22 mouse cellular contexts compared by ENCODE assay signal in the genomic region with DNA sequence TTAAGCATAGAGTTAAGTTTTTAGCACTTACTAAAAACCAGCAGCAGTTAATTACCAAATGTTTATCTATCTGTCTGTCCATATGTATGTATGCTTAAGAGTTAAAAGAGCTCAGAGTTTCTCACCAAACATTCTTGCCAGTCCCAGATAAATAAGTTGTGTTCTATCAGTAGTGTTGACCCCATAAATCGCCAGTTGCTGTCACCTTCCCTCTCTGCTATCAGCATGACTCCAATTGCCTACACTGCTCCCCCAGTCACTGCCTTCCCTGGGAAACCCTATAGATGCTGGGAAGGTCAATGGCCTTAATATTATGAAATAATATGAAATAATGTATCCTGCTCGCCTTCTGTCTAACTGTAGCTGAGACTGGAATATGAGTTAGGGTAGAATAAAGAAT. TPM values are rescaled to one million over a fixed set of nuclear protein-coding genes. Genes with fewer than 3 reads are reported as not detected.
DNase-seq lines count a peak whose midpoint lies in the region; ATAC-seq and TF ChIP-seq lines count a peak whose summit lies in the region.
"Had no signal": no experiment of that assay in that cellular context is flagged by ENCODE, and none has a peak within 500 bp of the region (broad histone marks: within the 10 kb centered on the region; RNA-seq: fewer than 3 reads in every experiment).

No protein-coding gene starts in this region.

- H3K9ac ChIP-seq in heart, embryonic 11.5 days (ENCODE audit: low read depth, low read length): no peak overlapping the region
- H3K9ac ChIP-seq in lung, embryonic 15.5 days: no peak overlapping the region
- H3K9ac ChIP-seq: embryonic facial prominence, embryonic 13.5 days; embryonic facial prominence, embryonic 15.5 days; forebrain, embryonic 12.5 days had no signal

- no peak for TF ChIP-seq POLR2A in lung, adult 2 months (IDR thresholded peaks at IDR 0.05; ENCODE audit: borderline replicate concordance, extremely low read depth, low read depth, low read length)

- WGBS in heart, embryonic 10.5 days: 52% methylated on average over 2 of the region's 2 CpGs
- WGBS in heart, embryonic 11.5 days (ENCODE audit: insufficient replicate concordance): 33% methylated on average over 2 of the region's 2 CpGs
- WGBS in lung, embryonic 15.5 days: 21% methylated on average over 2 of the region's 2 CpGs
- WGBS in lung, adult 2 months: 67% methylated on average over 2 of the region's 2 CpGs

- H3K4me2 ChIP-seq in heart, embryonic 11.5 days: no peak overlapping the region
- H3K4me2 ChIP-seq in lung, embryonic 15.5 days: no peak overlapping the region
- H3K4me2 ChIP-seq: embryonic facial prominence, embryonic 13.5 days; embryonic facial prominence, embryonic 15.5 days; forebrain, embryonic 12.5 days had no signal

- H3K27me3 ChIP-seq in heart, embryonic 10.5 days (ENCODE audit: insufficient read depth, poor library complexity, severe bottlenecking): no peaks in the 10 kb centered on the region
- no peaks in the 10 kb centered on the region for H3K27me3 ChIP-seq in heart, embryonic 11.5 days (ENCODE audit: control insufficient read depth, insufficient read depth, low read length)
- H3K27me3 ChIP-seq in lung, embryonic 15.5 days: no peaks in the 10 kb centered on the region
- H3K27me3 ChIP-seq: embryonic facial prominence, embryonic 13.5 days; embryonic facial prominence, embryonic 15.5 days; forebrain, embryonic 12.5 days had no signal

- H3K4me3 ChIP-seq in heart, embryonic 10.5 days: no peak overlapping the region
- no peak overlapping the region for H3K4me3 ChIP-seq in heart, embryonic 11.5 days (ENCODE audit: low read depth, low read length)
- H3K4me3 ChIP-seq in lung, embryonic 15.5 days: no peak overlapping the region
- no peak overlapping the region for H3K4me3 ChIP-seq in lung, adult 2 months (replicated peaks; ENCODE audit: extremely low read depth, low read depth, low read length)
- H3K4me3 ChIP-seq: embryonic facial prominence, embryonic 13.5 days; embryonic facial prominence, embryonic 15.5 days; erythroblast, embryonic 14.5 days; forebrain, embryonic 10.5 days; forebrain, embryonic 12.5 days had no signal

- no peak for ATAC-seq in heart, embryonic 11.5 days (replicated peaks; ENCODE audit: insufficient number of reproducible peaks, low FRiP score, low TSS enrichment)
- peak; percentile 82; the same call in 1 of the 2 replicates for ATAC-seq in lung, embryonic 15.5 days (ENCODE audit: borderline replicate concordance, extremely low read depth, low FRiP score, low TSS enrichment)
- ATAC-seq: forebrain, embryonic 14.5 days; forebrain, embryonic 16.5 days had no signal

- no peaks in the 10 kb centered on the region for H3K36me3 ChIP-seq in heart, embryonic 10.5 days
- no peaks in the 10 kb centered on the region for H3K36me3 ChIP-seq in heart, embryonic 11.5 days (ENCODE audit: control insufficient read depth, insufficient read depth, low read length)
- H3K36me3 ChIP-seq in lung, embryonic 15.5 days: no peaks in the 10 kb centered on the region
- H3K36me3 ChIP-seq: embryonic facial prominence, embryonic 13.5 days; embryonic facial prominence, embryonic 15.5 days; forebrain, embryonic 10.5 days; forebrain, embryonic 12.5 days had no signal

- no peaks in the 10 kb centered on the region for H3K4me1 ChIP-seq in heart, embryonic 10.5 days
- H3K4me1 ChIP-seq in heart, embryonic 11.5 days (ENCODE audit: control insufficient read depth, insufficient read depth, low read length): no peaks in the 10 kb centered on the region
- H3K4me1 ChIP-seq in lung, embryonic 15.5 days: peaks cover 18% of the 10 kb centered on the region
- H3K4me1 ChIP-seq in lung, adult 2 months (ENCODE audit: control insufficient read depth, insufficient read depth, low read length): peaks cover 8% of the 10 kb centered on the region
- H3K4me1 ChIP-seq: embryonic facial prominence, embryonic 13.5 days; embryonic facial prominence, embryonic 15.5 days; forebrain, embryonic 12.5 days had no signal

- H3K9me3 ChIP-seq in heart, embryonic 10.5 days: no peaks in the 10 kb centered on the region
- H3K9me3 ChIP-seq in heart, embryonic 11.5 days (replicated peaks; ENCODE audit: control insufficient read depth, low read length): no peaks in the 10 kb centered on the region
- no peaks in the 10 kb centered on the region for H3K9me3 ChIP-seq in lung, embryonic 15.5 days
- H3K9me3 ChIP-seq: embryonic facial prominence, embryonic 13.5 days; embryonic facial prominence, embryonic 15.5 days; forebrain, embryonic 10.5 days; forebrain, embryonic 12.5 days had no signal

- H3K27ac ChIP-seq in heart, embryonic 10.5 days: no peak overlapping the region
- H3K27ac ChIP-seq in heart, embryonic 11.5 days (ENCODE audit: low read depth, low read length): no peak overlapping the region
- no peak overlapping the region for H3K27ac ChIP-seq in lung, embryonic 15.5 days
- H3K27ac ChIP-seq: embryonic facial prominence, embryonic 13.5 days; embryonic facial prominence, embryonic 15.5 days; forebrain, embryonic 10.5 days; forebrain, embryonic 12.5 days had no signal

- no peak for TF ChIP-seq CTCF in lung, adult 2 months (IDR thresholded peaks at IDR 0.05; ENCODE audit: insufficient read depth, low read length)

- DNase-seq in heart, embryonic 10.5 days (ENCODE audit: low spot score): peak; percentile 20
- no peak for DNase-seq in lung, adult 2 months
- DNase-seq: adrenal gland, adult 2 months; adrenal gland, postnatal 10 days; adrenal gland, postnatal 25 days; cerebellum, adult 11 months; cerebellum, adult 18-20 months; cerebellum, adult 8-10 months; cerebellum, adult 9-11 months; cerebellum, postnatal 14 days; cerebellum, postnatal 36 days; embryo, embryonic 11 days had no signal

RNA-seq across cellular contexts. Expression of gene Cd93, which starts 11.0 kb away (rescaled TPM):
- polyA plus RNA-seq in heart, embryonic 10.5 days (2016; fragmentation: Nextera tagmentation; extraction: Ambion mirVana): 10.3 and 19.7 TPM in 2 replicates
- polyA plus RNA-seq in heart, embryonic 11.5 days (2014; fragmentation: Nextera tagmentation; extraction: Ambion mirVana): 22.9 and 23.1 TPM in 2 replicates
- 33.4 and 35.4 TPM in 2 replicates for polyA plus RNA-seq in lung, embryonic 15.5 days (2015; fragmentation: Nextera tagmentation; extraction: Ambion mirVana)
- 81.8 and 82.1 TPM in 2 replicates for polyA plus RNA-seq in lung, adult 2 months (2012; rRNA removed)

RNA-seq across cellular contexts. Expression of gene Thbd, which starts 24.4 kb away (rescaled TPM):
- 10.9 and 14.6 TPM in 2 replicates for polyA plus RNA-seq in heart, embryonic 10.5 days (2016; fragmentation: Nextera tagmentation; extraction: Ambion mirVana)
- 18.5 and 19.2 TPM in 2 replicates for polyA plus RNA-seq in heart, embryonic 11.5 days (2014; fragmentation: Nextera tagmentation; extraction: Ambion mirVana)
- 98.0 and 102 TPM in 2 replicates for polyA plus RNA-seq in lung, embryonic 15.5 days (2015; fragmentation: Nextera tagmentation; extraction: Ambion mirVana)
- 550 and 598 TPM in 2 replicates for polyA plus RNA-seq in lung, adult 2 months (2012; rRNA removed)
- polyA plus RNA-seq: erythroblast, embryonic 14.5 days had no signal

RNA-seq across cellular contexts. Expression of gene Sstr4, which starts 37.2 kb away (rescaled TPM):
- 0.52 and 0.89 TPM in 2 replicates for polyA plus RNA-seq in heart, embryonic 10.5 days (2016; fragmentation: Nextera tagmentation; extraction: Ambion mirVana)
- 1.2 and 1.7 TPM in 2 replicates for polyA plus RNA-seq in heart, embryonic 11.5 days (2014; fragmentation: Nextera tagmentation; extraction: Ambion mirVana)
- polyA plus RNA-seq in lung, embryonic 15.5 days (2015; fragmentation: Nextera tagmentation; extraction: Ambion mirVana): 2.9 and 3.0 TPM in 2 replicates
- polyA plus RNA-seq in lung, adult 2 months (2012; rRNA removed): 8.3 and 10.8 TPM in 2 replicates
- polyA plus RNA-seq: C2C12; erythroblast, embryonic 14.5 days had no signal
